Mouse (Mus musculus): ENCODE measurements around the gene Mapk3.

- no peak for TF ChIP-seq POLR2A (IDR thresholded peaks at IDR 0.05; ENCODE audit: insufficient read length, low read depth)
- TF ChIP-seq MYOG (IDR thresholded peaks at IDR 0.05; ENCODE audit: control insufficient read depth in 1 of 3, insufficient read depth in 1 of 3, insufficient read length in 2 of 3, low read depth in 2 of 3) = no peak
- TF ChIP-seq E2F4 (IDR thresholded peaks at IDR 0.05; ENCODE audit: insufficient read depth) = no peak
- TF ChIP-seq USF1 (IDR thresholded peaks at IDR 0.05; ENCODE audit: low read depth) = no peak
- TF ChIP-seq MAX (IDR thresholded peaks at IDR 0.05; ENCODE audit: low read depth) = no peak
- TF ChIP-seq POLR2AphosphoS2 (IDR thresholded peaks at IDR 0.05; ENCODE audit: insufficient read length, low read depth) = no peak
- no peak for TF ChIP-seq CEBPB (IDR thresholded peaks at IDR 0.05; ENCODE audit: insufficient read depth, poor library complexity, severe bottlenecking)
- no peak for TF ChIP-seq MYOD1 (IDR thresholded peaks at IDR 0.05; ENCODE audit: control insufficient read depth in 1 of 3, insufficient read length in 2 of 3, low read depth in 2 of 3)
Observed at GRCm38 (mm10) chr7:126803751-126804150, 44.4 kb downstream of the Mapk3 start.

Measured in myocyte (in vitro differentiated cells).